Mouse (Mus musculus): ENCODE measurements at regions not wholly inside any gene's neighbourhood (a gene's known extent, or its start where the extent isn't known, plus 50 kb on each side); places are given as distances from the start of the nearest gene placed in this dataset.

- TF ChIP-seq CTCF (IDR thresholded peaks at IDR 0.05; ENCODE audit: control insufficient read depth, insufficient read depth, insufficient replicate concordance, low read depth, low read length) (no peak), POLR2A (IDR thresholded peaks at IDR 0.05; ENCODE audit: control insufficient read depth, low read depth, low read length) (no peak)
Measured at GRCm38 (mm10) chr1:47119636-47120035, 227.0 kb upstream of the Slc39a10 start.
